Mouse (Mus musculus): Measurements from ENCODE around the gene Stau1. TPM values are rescaled to one million over a fixed set of nuclear protein-coding genes. Genes with fewer than 3 reads are reported as not detected.
A peak's percentile ranks its signal among the peaks of the same experiment; 100 is the strongest.
"Not testable (repeated sequence)": the region's sequence is repeated elsewhere in the genome, so short reads cannot be mapped to it uniquely, and the experiment has no call there.

Gene Stau1
- polyA plus RNA-seq, 1 experiment from 2014 or later: 74.7 TPM

- ATAC-seq (ENCODE audit: low read depth) (no peak), DNase-seq (ENCODE audit: low spot score) (no peak)
- Histone ChIP-seq H3K4me1 (ENCODE audit: control insufficient read depth, insufficient read depth, low read length) (peaks cover 9% of the 10 kb centered on the region), H3K9ac (ENCODE audit: low read depth, low read length) (no peak overlapping the region), H3K27ac (replicated peaks; ENCODE audit: low read depth, low read length) (no peak overlapping the region), H3K36me3 (ENCODE audit: control insufficient read depth, insufficient read depth, low read length) (peaks cover 57% of the 10 kb centered on the region), H3K4me3 (ENCODE audit: low read depth, low read length) (no peak overlapping the region), H3K9me3 (ENCODE audit: control insufficient read depth, low read length) (no peaks in the 10 kb centered on the region), H3K27me3 (replicated peaks; ENCODE audit: control insufficient read depth, insufficient read depth, low read length) (no peaks in the 10 kb centered on the region), H3K4me2 (ENCODE audit: low read depth, low read length) (no peak overlapping the region)
- WGBS: 92% methylated on average over 10 of the region's 10 CpGs
These were observed 23.3 kb upstream of the Stau1 start for GRCm38 (mm10) chr2:167019396-167019795.

- Histone ChIP-seq H3K27me3 (replicated peaks; ENCODE audit: control insufficient read depth, insufficient read depth, low read length) (no peaks in the 10 kb centered on the region), H3K4me3 (ENCODE audit: low read depth, low read length) (peak overlapping the region; percentile 95), H3K9me3 (ENCODE audit: control insufficient read depth, low read length) (no peaks in the 10 kb centered on the region), H3K27ac (replicated peaks; ENCODE audit: low read depth, low read length) (peak overlapping the region; percentile 85; the same call in 1 of the 2 replicates), H3K36me3 (ENCODE audit: control insufficient read depth, insufficient read depth, low read length) (peaks cover 25% of the 10 kb centered on the region), H3K4me1 (ENCODE audit: control insufficient read depth, insufficient read depth, low read length) (peaks cover 9% of the 10 kb centered on the region), H3K9ac (ENCODE audit: low read depth, low read length) (peak overlapping the region; percentile 85), H3K4me2 (ENCODE audit: low read depth, low read length) (peak overlapping the region; percentile 82)
- ATAC-seq (ENCODE audit: low read depth): peak; percentile 60
- DNase-seq (ENCODE audit: low spot score): peak; percentile 9
- WGBS: 0% methylated on average over 8 of the region's 21 CpGs
These were observed 19.3 kb upstream of the Stau1 start for GRCm38 (mm10) chr2:167015382-167015718.

- peak within 1 kb of the TSS; percentile 85 for H3K9ac ChIP-seq (ENCODE audit: low read depth, low read length)
- peak within 1 kb of the TSS; percentile 95 for H3K4me3 ChIP-seq (ENCODE audit: low read depth, low read length)
- WGBS: 2% methylated on average over 33 of the region's 37 CpGs
- peak within 1 kb of the TSS; percentile 85 for H3K27ac ChIP-seq (replicated peaks; ENCODE audit: low read depth, low read length)
- no peaks in the 10 kb centered on the region for H3K27me3 ChIP-seq (replicated peaks; ENCODE audit: control insufficient read depth, insufficient read depth, low read length)
- H3K4me1 ChIP-seq (ENCODE audit: control insufficient read depth, insufficient read depth, low read length): peaks cover 9% of the 10 kb centered on the region
- DNase-seq (ENCODE audit: low spot score) (peak; percentile 95), ATAC-seq (ENCODE audit: low read depth) (peak; percentile 90)
- H3K4me2 ChIP-seq (ENCODE audit: low read depth, low read length): peak within 1 kb of the TSS; percentile 82
- no peaks in the 10 kb centered on the region for H3K9me3 ChIP-seq (ENCODE audit: control insufficient read depth, low read length)
- peaks cover 20% of the 10 kb centered on the region for H3K36me3 ChIP-seq (ENCODE audit: control insufficient read depth, insufficient read depth, low read length)
These were observed 18.7 kb upstream of the Stau1 start, which contains the start of gene Ddx27 for GRCm38 (mm10) chr2:167014702-167015381. Gene Ddx27, plus strand, starts transcription at chr2:167015193.

- Histone ChIP-seq H3K27me3 (replicated peaks; ENCODE audit: control insufficient read depth, insufficient read depth, low read length) (no peaks in the 10 kb centered on the region), H3K27ac (replicated peaks; ENCODE audit: low read depth, low read length) (no peak overlapping the region), H3K4me1 (ENCODE audit: control insufficient read depth, insufficient read depth, low read length) (no peaks in the 10 kb centered on the region), H3K9ac (ENCODE audit: low read depth, low read length) (no peak overlapping the region), H3K36me3 (ENCODE audit: control insufficient read depth, insufficient read depth, low read length) (no peaks in the 10 kb centered on the region), H3K9me3 (ENCODE audit: control insufficient read depth, low read length) (no peaks in the 10 kb centered on the region), H3K4me3 (ENCODE audit: low read depth, low read length) (no peak overlapping the region), H3K4me2 (ENCODE audit: low read depth, low read length) (no peak overlapping the region)
- 84% methylated on average over 3 of the region's 3 CpGs for WGBS
- no peak for DNase-seq (ENCODE audit: low spot score)
- no peak for ATAC-seq (ENCODE audit: low read depth)
These were observed 14.4 kb upstream of the Stau1 start for GRCm38 (mm10) chr2:167010546-167010945.

GRCm38 (mm10) chr2:167009483-167009882, 13.4 kb upstream of the Stau1 start:
- ATAC-seq (ENCODE audit: low read depth): no peak
- WGBS: 68% methylated on average over 4 of the region's 4 CpGs
- H3K27me3 ChIP-seq (replicated peaks; ENCODE audit: control insufficient read depth, insufficient read depth, low read length): no peaks in the 10 kb centered on the region

GRCm38 (mm10) chr2:167007565-167007964, 11.5 kb upstream of the Stau1 start:
- H3K4me3 ChIP-seq (ENCODE audit: low read depth, low read length); H3K27me3 ChIP-seq (replicated peaks; ENCODE audit: control insufficient read depth, insufficient read depth, low read length): not testable (repeated sequence)
- WGBS: 75% methylated on average over 4 of the region's 4 CpGs

More at GRCm38 (mm10) chr2:167009483-167009882, 13.4 kb upstream of the Stau1 start:
- Histone ChIP-seq H3K36me3 (ENCODE audit: control insufficient read depth, insufficient read depth, low read length) (no peaks in the 10 kb centered on the region), H3K9me3 (ENCODE audit: control insufficient read depth, low read length) (no peaks in the 10 kb centered on the region), H3K9ac (ENCODE audit: low read depth, low read length) (no peak overlapping the region), H3K4me3 (ENCODE audit: low read depth, low read length) (no peak overlapping the region), H3K27ac (replicated peaks; ENCODE audit: low read depth, low read length) (no peak overlapping the region), H3K4me2 (ENCODE audit: low read depth, low read length) (no peak overlapping the region), H3K4me1 (ENCODE audit: control insufficient read depth, insufficient read depth, low read length) (no peaks in the 10 kb centered on the region)
- DNase-seq (ENCODE audit: low spot score): no peak

GRCm38 (mm10) chr2:167007001-167007491, 10.9 kb upstream of the Stau1 start:
- H3K27ac ChIP-seq (replicated peaks; ENCODE audit: low read depth, low read length): no peak overlapping the region
- no peak overlapping the region for H3K9ac ChIP-seq (ENCODE audit: low read depth, low read length)
- 73% methylated on average over 13 of the region's 13 CpGs for WGBS
- no peaks in the 10 kb centered on the region for H3K4me1 ChIP-seq (ENCODE audit: control insufficient read depth, insufficient read depth, low read length)
- H3K9me3 ChIP-seq (ENCODE audit: control insufficient read depth, low read length): no peaks in the 10 kb centered on the region
- no peak for DNase-seq (ENCODE audit: low spot score)
- H3K36me3 ChIP-seq (ENCODE audit: control insufficient read depth, insufficient read depth, low read length): no peaks in the 10 kb centered on the region
- no peak overlapping the region for H3K4me3 ChIP-seq (ENCODE audit: low read depth, low read length)
- H3K27me3 ChIP-seq (replicated peaks; ENCODE audit: control insufficient read depth, insufficient read depth, low read length): no peaks in the 10 kb centered on the region
- H3K4me2 ChIP-seq (ENCODE audit: low read depth, low read length): no peak overlapping the region
- no peak for ATAC-seq (ENCODE audit: low read depth)

More at GRCm38 (mm10) chr2:167007565-167007964, 11.5 kb upstream of the Stau1 start:
- H3K9ac ChIP-seq (ENCODE audit: low read depth, low read length); DNase-seq (ENCODE audit: low spot score); H3K9me3 ChIP-seq (ENCODE audit: control insufficient read depth, low read length); ATAC-seq (ENCODE audit: low read depth); H3K4me2 ChIP-seq (ENCODE audit: low read depth, low read length); H3K4me1 ChIP-seq (ENCODE audit: control insufficient read depth, insufficient read depth, low read length); H3K27ac ChIP-seq (replicated peaks; ENCODE audit: low read depth, low read length); H3K36me3 ChIP-seq (ENCODE audit: control insufficient read depth, insufficient read depth, low read length): not testable (repeated sequence)

GRCm38 (mm10) chr2:167006355-167006754, 10.3 kb upstream of the Stau1 start:
- H3K9ac ChIP-seq (ENCODE audit: low read depth, low read length): no peak overlapping the region
- H3K4me1 ChIP-seq (ENCODE audit: control insufficient read depth, insufficient read depth, low read length): no peaks in the 10 kb centered on the region
- ATAC-seq (ENCODE audit: low read depth) (no peak), DNase-seq (ENCODE audit: low spot score) (no peak)
- H3K27me3 ChIP-seq (replicated peaks; ENCODE audit: control insufficient read depth, insufficient read depth, low read length): no peaks in the 10 kb centered on the region
- 96% methylated on average over 2 of the region's 2 CpGs for WGBS
- H3K4me2 ChIP-seq (ENCODE audit: low read depth, low read length): no peak overlapping the region
- H3K4me3 ChIP-seq (ENCODE audit: low read depth, low read length): no peak overlapping the region
- H3K9me3 ChIP-seq (ENCODE audit: control insufficient read depth, low read length): no peaks in the 10 kb centered on the region
- no peaks in the 10 kb centered on the region for H3K36me3 ChIP-seq (ENCODE audit: control insufficient read depth, insufficient read depth, low read length)
- no peak overlapping the region for H3K27ac ChIP-seq (replicated peaks; ENCODE audit: low read depth, low read length)
